In the genomic region with DNA sequence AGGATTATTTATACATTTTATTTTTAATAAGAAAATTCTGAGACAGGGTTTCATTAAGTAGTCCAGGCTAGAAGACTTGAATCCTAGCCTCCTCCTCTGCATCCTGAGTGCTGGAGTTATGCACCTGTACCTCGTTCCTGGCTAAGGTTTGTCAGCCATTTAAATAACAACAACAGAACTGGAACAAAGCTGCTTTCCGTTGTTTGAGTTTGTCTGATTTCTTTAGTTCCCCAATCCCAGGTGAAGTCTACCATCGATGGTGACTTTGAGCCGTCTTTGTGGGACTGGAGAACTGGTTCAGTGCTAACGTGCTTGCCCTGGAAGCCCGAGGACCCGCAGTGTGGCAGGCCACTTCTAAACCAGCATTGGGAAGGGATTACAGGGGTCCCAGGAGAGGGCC, we compare ENCODE assay signal across 22 mouse cellular contexts.
A peak's percentile ranks its signal among the peaks of the same experiment; 100 is the strongest.
DNase-seq lines count a peak whose midpoint lies in the region; TF ChIP-seq lines count a peak whose summit lies in the region.
"Had no signal": no experiment of that assay in that cellular context is flagged by ENCODE, and none has a peak within 500 bp of the region (broad histone marks: within the 10 kb centered on the region; RNA-seq: fewer than 3 reads in every experiment).

No protein-coding gene starts in this region.

- no peak for TF ChIP-seq EP300 in heart, adult 2 months (IDR thresholded peaks at IDR 0.05; ENCODE audit: insufficient read depth, low read depth, low read length)

- no peaks in the 10 kb centered on the region for H3K27me3 ChIP-seq in heart, adult 2 months (ENCODE audit: control insufficient read depth, insufficient read depth, low read length)
- H3K27me3 ChIP-seq: CH12.LX; embryonic facial prominence, embryonic 13.5 days; embryonic facial prominence, embryonic 15.5 days had no signal

- no peak overlapping the region for H3K27ac ChIP-seq in heart, adult 2 months
- H3K27ac ChIP-seq: embryonic facial prominence, embryonic 13.5 days; embryonic facial prominence, embryonic 15.5 days; forebrain, embryonic 10.5 days; forebrain, embryonic 12.5 days had no signal

- no peaks in the 10 kb centered on the region for H3K79me2 ChIP-seq in heart, adult 2 months (replicated peaks; ENCODE audit: control insufficient read depth, insufficient read depth, low read length)

- intact Hi-C loops in heart, adult 2 months (cut with DNase I), result no loop called here
- intact Hi-C loops in left cerebral cortex, postnatal 14 days (cut with DNase I), result no loop called here

- no peak overlapping the region for H3K4me3 ChIP-seq in heart, adult 2 months
- H3K4me3 ChIP-seq: embryonic facial prominence, embryonic 13.5 days; embryonic facial prominence, embryonic 15.5 days; erythroblast, embryonic 14.5 days; forebrain, embryonic 10.5 days; forebrain, embryonic 12.5 days had no signal

- no peak for TF ChIP-seq POLR2A in heart, adult 2 months (IDR thresholded peaks at IDR 0.05; ENCODE audit: insufficient read depth, low read depth, low read length)

- no peak overlapping the region for H3K9ac ChIP-seq in heart, adult 2 months (ENCODE audit: low read depth, low read length)
- H3K9ac ChIP-seq: embryonic facial prominence, embryonic 13.5 days; embryonic facial prominence, embryonic 15.5 days; forebrain, embryonic 12.5 days had no signal

- WGBS in heart, adult 2 months, result 97% methylated on average over 7 of the region's 7 CpGs

- peaks cover 5% of the 10 kb centered on the region; the same call in 1 of the 2 replicates for H3K36me3 ChIP-seq in heart, adult 2 months (ENCODE audit: control insufficient read depth, insufficient read depth, low read length)
- H3K36me3 ChIP-seq: embryonic facial prominence, embryonic 13.5 days; embryonic facial prominence, embryonic 15.5 days; forebrain, embryonic 10.5 days; forebrain, embryonic 12.5 days had no signal

- no peak for TF ChIP-seq CTCF in heart, adult 2 months (IDR thresholded peaks at IDR 0.05)

- DNase-seq in heart, adult 11 months, result peak; percentile 82
- no peak for DNase-seq in heart, adult 2 months
- peak; percentile 61 for DNase-seq in ES-CJ7 (ENCODE audit: low read depth, low spot score)
- peak; percentile 60 for DNase-seq in ZHBTc4 (ENCODE audit: low read depth, low spot score)
- DNase-seq in left cerebral cortex, postnatal 14 days (ENCODE audit: low spot score in 2 of 2), result no peak
- DNase-seq: adrenal gland, adult 2 months; adrenal gland, postnatal 10 days; adrenal gland, postnatal 25 days; B cell, adult 2 months; cerebellum, adult 11 months; cerebellum, adult 18-20 months; cerebellum, adult 8-10 months; cerebellum, adult 9-11 months; cerebellum, postnatal 14 days; cerebellum, postnatal 36 days; embryo, embryonic 11 days had no signal

- H3K4me1 ChIP-seq in heart, adult 2 months (ENCODE audit: control insufficient read depth, insufficient read depth, low read length), result peaks cover 2% of the 10 kb centered on the region; the same call in 1 of the 2 replicates
- H3K4me1 ChIP-seq: embryonic facial prominence, embryonic 15.5 days had no signal

Comparison
In these comparisons a context has a peak if more than half of its experiments do, and no peak if none do; other contexts are left out.
1. DNase-seq: peak in heart, adult 11 months (single experiment), ES-CJ7 (single experiment) and ZHBTc4 (single experiment); none in heart, adult 2 months (0 of 2) and left cerebral cortex, postnatal 14 days (0 of 2).